Mouse (Mus musculus) CH12.LX (cell line): Measurements from ENCODE around the gene Med24.

ENCODE experiments used
- CTCF ChIP-seq, 2 experiments: IDR thresholded peaks in 1 of 2; conservative IDR thresholded peaks in 1 of 2; 2 replicates each; pipeline ENCODE4 v1.5.1; 2011 to 2012; ENCODE audit warnings: low read depth in 2 of 2, low read length in 2 of 2, improper control_type of control experiment in 1 of 2, inconsistent platforms in 1 of 2, mild to moderate bottlenecking in 1 of 2, moderate library complexity in 1 of 2
- HCFC1 ChIP-seq: IDR thresholded peaks from 2 replicates; pipeline ENCODE4 v1.6.1; 2012; ENCODE audit warnings: low read depth, mild to moderate bottlenecking, inconsistent platforms, low read length, improper control_type of control experiment
- UBTF ChIP-seq: IDR thresholded peaks from 2 replicates; pipeline ENCODE4 v1.6.1; 2012; ENCODE audit warnings: low read depth, mild to moderate bottlenecking, inconsistent platforms, low read length, improper control_type of control experiment, moderate library complexity
- USF1 ChIP-seq: IDR thresholded peaks from 2 replicates; pipeline ENCODE4 v1.6.1; 2014; ENCODE audit warnings: low read depth, mild to moderate bottlenecking, inconsistent platforms, low read length, improper control_type of control experiment
- ZMIZ1 ChIP-seq: IDR thresholded peaks from 2 replicates; pipeline ENCODE4 v1.6.1; 2012; ENCODE audit warnings: low read depth, mild to moderate bottlenecking, inconsistent platforms, low read length, improper control_type of control experiment

GRCm38 (mm10) chr11:98748506-98749416, 19.5 kb upstream of the Med24 start:
- TF ChIP-seq USF1 = no peak
- TF ChIP-seq CTCF (conservative IDR thresholded peaks at IDR 0.05 in 1 of 2, IDR thresholded peaks at IDR 0.05 in 1 of 2; ENCODE audit: low read depth in 2 of 2, low read length in 2 of 2) = no peak; a peak in 1 of 4 replicates
- no peak for TF ChIP-seq UBTF
- no peak for TF ChIP-seq HCFC1
- TF ChIP-seq ZMIZ1 = no peak
